Mouse (Mus musculus) heart, postnatal 4 days (tissue): ENCODE measurements around the gene Stk11ip. TPM values are rescaled to one million over a fixed set of nuclear protein-coding genes. Genes with fewer than 3 reads are reported as not detected.

Source experiments
- DNase-seq: peaks from one replicate; pipeline ENCODE4 v3.0.0; 2021
- total RNA-seq, 2 experiments: library from RNA; stranded (reverse); gene quantifications; 2 replicates each; pipeline ENCODE4 v1.2.3; 2021

The Stk11ip gene
- total RNA-seq, 2 experiments from 2014 or later, result 15.7 to 16.7 TPM

DNA sequence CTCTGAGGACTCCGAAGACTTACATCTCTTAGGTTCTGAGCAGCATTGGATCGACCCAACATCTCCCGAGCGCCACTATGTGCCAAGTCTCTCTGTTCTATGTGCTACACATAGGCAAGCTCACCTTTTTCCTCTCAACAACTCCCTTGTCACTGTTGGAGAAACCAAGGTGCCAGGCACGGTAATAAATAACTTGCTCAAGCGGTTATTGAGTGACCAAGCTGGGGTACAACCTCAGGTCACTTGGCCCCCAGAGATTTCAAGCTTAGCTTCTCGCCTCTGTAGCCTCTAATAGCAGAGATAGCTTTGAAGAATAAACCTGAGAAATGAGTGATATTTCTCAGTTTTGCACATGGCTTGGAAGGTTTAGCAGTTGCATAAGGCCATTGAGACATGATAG lies 20.2 kb downstream of the Stk11ip start:
- no peak for DNase-seq

GRCm38 (mm10) chr1:75544351-75544750 lies 23.0 kb downstream of the Stk11ip start:
- no peak for DNase-seq

DNA sequence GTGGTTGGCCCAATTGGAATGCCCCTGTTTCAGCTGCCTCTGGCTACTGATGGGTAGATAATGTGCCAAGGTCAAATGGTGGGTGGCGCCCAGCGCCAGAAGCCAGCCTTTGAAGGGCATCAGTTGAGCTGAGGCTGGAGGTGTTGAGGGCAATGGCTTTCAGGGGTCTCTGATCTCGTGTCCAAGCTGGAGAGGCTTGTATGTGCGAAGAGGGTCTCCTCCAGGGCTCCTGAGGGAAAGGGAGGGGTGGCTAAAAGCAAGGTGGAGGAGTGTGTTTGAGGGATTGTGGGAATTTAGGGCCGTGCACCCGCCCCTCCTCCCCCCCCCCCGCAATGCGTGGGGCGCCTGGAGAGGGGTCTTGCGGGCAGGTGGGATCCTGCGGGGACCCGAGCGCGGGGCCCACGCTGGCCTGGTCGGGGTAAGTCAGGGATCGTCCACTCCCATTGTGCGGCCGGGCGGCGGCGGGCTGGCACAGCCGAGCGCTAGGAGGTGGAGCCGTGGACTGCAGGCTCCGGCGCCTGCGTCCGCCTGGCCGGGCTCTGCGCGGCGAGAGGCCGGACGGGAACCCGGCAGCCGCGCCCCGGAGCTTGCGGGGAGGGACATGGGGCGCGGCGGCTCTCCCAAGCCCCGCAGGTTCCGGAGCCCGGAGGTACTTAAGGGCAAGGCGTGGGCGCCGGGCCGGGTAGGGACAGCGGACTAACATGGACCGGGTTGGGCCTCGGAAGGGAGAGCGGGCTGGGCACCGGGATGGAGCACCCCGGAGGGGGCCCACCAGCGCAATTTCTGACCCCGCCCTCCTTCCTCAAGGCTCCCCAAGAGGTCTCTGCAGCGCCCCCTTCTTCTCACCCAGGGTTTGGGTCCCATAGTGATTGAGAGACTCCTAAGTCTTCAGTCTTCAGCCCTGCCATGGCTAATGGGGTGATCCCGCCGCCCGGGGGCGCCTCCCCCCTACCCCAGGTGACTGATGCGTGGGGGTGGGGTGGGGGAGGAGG lies 24.9 kb downstream of the Stk11ip start, which contains the start of gene Slc4a3:
Gene Slc4a3 (plus strand): TSS at position 302 of the 992 bp plus-strand sequence.
- peak; percentile 76 for DNase-seq

- no peak for DNase-seq
Observed at GRCm38 (mm10) chr1:75547351-75547750, 26.0 kb downstream of the Stk11ip start.

DNA sequence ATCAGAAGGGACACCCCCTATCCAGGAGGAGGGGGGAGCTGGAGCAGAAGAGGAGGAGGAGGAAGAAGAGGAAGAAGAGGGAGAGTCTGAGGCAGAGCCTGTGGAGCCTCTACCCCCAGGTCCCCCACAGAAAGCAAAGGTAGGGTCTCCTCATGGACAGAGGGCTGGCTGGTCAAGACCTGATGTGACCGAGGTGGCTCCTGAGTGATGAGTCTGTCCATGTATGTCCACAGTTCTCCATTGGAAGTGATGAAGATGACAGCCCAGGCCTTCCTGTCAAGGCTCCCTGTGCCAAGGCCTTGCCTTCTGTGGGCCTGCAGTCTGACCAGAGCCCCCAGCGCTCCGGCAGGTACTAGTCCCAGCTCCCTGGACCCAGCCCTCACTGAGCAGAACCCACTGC lies 26.8 kb downstream of the Stk11ip start:
- no peak for DNase-seq

GRCm38 (mm10) chr1:75548871-75549270 lies 27.5 kb downstream of the Stk11ip start:
- no peak for DNase-seq

GRCm38 (mm10) chr1:75549289-75550279 lies 28.3 kb downstream of the Stk11ip start:
- DNase-seq, result peak; percentile 81

DNA sequence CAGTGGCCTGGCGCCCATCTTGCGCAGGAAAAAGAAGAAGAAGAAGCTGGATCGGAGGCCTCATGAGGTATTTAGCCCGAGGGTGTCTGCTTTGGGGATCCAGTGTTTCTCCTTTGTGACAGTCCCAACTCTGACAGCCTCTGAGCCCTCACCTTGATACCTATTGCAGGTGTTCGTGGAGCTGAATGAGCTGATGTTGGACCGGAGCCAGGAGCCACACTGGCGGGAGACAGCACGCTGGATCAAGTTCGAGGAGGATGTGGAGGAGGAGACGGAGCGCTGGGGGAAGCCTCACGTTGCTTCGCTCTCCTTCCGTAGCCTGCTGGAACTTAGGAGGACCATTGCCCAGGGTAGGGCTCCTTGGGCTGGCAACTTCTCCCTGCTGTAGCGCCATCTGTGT lies 29.3 kb downstream of the Stk11ip start:
- DNase-seq, result no peak

DNA sequence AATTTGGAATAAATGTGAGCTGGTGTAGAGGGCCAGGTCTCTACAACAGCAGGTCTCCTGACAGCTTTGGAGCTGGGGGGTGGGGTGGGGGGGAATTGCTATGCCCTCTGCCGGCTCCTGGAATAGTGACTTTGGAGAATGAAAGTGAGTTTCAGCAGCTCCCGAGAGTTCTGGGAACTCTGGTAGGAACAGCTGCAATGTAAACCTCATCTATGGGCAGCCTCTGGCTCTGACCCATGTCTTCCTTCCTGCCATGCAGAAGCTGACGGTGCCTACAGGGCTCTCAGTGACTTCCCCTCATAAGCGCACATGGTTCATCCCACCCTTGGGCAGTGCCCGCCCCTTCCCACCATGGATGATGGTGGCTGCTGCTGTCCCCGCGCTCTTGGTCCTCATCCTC lies 34.4 kb downstream of the Stk11ip start:
- no peak for DNase-seq

DNA sequence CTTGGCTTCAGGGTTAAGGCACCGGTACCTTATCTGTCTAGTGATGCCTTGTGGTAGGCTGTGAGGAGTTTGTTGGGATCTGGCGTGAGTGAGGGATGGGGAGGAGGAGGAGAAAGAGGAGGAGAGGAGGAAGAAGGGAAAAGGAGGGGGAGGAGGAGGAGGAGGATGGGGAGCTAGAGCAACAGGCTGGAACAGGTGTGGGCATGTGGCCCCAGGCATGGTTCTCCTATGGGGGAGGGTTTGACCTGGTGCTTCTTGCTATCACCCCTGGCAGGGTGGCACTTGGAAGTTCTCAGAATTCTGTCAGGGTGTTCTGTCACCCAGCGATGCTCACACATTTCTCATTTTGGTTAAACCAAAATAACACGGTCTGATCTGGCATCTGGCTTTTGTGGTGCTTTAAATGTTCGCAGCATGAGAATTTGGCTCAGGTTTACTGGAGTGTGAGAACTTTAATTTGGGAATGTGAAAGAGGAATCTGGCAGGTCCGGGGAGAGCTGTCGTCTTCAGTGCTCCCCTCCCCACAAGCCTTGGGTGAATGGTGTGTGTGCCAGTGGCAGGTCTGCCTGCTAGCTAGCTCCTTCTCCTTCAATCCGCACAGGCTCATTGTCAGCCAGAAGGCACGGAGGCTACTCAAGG lies 34.9 kb downstream of the Stk11ip start:
- DNase-seq, result no peak

GRCm38 (mm10) chr1:75557041-75557440 lies 35.7 kb downstream of the Stk11ip start:
- DNase-seq, result no peak

DNA sequence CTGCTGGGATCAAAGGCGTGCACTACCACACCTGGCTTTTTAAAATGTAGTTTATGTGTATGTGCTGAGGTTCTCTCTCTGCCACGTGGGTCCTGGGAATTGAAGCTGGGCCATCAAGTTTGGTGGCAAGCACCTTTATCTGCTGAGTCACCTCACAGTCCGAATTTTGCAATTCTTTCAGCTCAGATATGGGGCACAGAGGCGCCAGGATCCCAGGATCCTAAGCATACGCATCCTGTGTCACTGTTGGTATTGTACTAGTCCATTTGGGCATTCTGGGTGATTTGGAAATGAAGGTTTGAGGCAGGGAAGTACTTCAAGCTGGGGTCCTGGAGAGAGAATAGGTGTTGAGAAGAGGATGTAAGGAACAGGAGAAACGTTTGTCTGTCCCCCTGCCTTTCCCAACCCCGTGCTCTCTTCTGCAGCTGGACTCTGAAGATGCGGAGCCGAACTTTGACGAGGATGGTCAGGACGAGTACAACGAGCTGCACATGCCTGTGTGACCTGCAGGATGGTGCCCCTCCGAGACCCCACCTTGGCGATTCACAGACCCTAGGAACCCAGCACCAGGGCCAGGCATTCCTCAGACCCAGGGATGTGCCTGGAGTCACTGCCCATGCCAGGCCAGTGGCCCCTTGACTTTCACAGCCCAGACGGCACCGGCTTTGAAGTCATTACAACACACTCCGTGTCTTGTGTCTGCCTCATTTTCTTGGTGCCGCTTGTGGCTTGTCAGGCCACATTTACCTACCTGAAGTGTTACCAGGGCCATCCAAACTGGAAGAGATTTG lies 37.3 kb downstream of the Stk11ip start:
- DNase-seq, result no peak

GRCm38 (mm10) chr1:75559212-75559925 lies 38.0 kb downstream of the Stk11ip start:
- DNase-seq, result peak; percentile 96

GRCm38 (mm10) chr1:75560206-75560913 lies 39.0 kb downstream of the Stk11ip start:
- no peak for DNase-seq

DNA sequence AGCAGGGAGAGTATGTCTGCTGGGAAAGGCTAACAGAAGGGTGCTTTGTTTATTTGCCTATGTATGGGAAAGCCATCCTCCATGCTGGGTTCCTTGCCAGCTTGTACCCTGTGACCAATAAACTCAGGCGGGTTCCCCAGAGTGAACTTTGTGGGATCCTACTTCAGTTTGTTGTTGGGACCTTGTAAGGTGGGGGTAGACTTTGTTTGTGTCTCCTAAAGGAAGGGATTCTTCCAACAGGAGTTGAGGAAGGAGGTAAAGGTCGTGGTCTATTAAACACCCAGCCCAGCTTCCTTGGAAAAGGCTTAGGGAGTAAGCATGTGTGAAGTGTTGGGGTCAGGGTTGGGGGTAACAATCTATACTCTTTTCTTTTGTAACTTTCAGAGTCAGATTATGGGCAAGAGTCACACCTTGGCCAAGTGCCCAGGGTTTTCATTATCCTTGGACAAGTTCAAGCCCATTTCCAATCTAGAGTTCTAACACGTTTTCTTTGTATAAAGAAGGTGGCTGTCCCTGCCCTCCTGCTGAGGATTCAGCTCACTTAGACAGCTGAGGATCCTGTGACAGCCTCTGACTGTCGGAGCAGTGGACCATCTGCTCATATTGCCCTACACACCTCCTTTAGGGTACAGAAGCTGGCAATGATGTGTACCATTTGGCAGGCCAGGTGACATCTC lies 40.0 kb downstream of the Stk11ip start:
- no peak for DNase-seq

GRCm38 (mm10) chr1:75561898-75562238 lies 40.5 kb downstream of the Stk11ip start:
- DNase-seq, result no peak

GRCm38 (mm10) chr1:75564102-75564501 lies 42.8 kb downstream of the Stk11ip start:
- no peak for DNase-seq

GRCm38 (mm10) chr1:75564916-75565315 lies 43.6 kb downstream of the Stk11ip start:
- no peak for DNase-seq

DNA sequence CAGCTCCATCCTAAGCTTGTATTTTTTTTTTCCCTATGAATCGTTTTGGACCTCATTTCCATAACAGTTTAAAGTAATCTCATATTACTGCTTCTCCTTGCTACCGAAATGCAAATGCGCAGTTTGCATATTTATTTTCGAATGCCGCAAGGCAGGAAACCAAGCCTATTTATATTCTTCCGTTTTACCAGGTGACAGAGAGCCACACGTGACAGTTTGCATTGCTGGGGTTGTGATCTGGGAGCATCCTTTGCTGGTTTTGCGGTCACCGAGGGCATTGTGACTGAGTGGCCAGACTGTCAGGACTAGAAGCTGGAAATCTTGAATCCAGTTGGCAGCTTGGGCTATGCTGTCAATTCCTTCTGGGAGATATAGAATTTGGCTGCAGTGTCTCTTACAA lies 44.3 kb downstream of the Stk11ip start:
- no peak for DNase-seq

- peak; percentile 52 for DNase-seq
Observed at GRCm38 (mm10) chr1:75570403-75570802, 49.1 kb downstream of the Stk11ip start.
